Mouse (Mus musculus) ZHBTc4 (cell line): ENCODE data around the gene Osbpl3.

Experiments used
- DNase-seq: peaks from one replicate; pipeline ENCODE4 v3.0.0-alpha.2; 2011; ENCODE audit warnings: low read depth, low spot score

The Osbpl3 gene

DNA sequence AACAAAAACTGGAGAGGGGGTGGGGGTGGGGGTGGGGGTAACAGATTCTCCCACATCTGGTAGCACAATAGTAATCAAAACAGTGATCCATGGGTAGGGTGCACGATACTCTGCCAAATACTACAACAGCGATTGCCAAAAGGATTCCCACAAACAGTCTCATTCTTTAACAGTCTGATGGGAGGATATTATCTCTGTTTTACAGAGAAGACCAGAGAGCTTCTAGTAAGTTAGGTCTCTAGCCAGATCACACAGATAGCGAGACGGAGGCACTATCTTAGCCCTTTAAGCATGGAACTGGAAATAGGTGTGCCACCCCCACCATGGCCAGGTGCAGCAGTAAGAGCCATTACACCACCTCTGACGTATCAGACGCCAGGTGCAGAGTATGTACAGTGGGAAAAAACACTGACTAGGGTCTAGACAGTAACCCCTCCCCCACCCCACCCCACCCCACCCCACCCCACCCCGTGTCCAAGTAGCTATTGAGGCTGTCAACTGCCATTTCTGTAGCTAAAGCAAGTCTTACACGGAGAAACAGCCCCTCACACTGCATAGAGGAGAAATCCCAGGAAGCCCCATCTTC, 84.4 kb downstream of the Osbpl3 start:
- DNase-seq = no peak

DNA sequence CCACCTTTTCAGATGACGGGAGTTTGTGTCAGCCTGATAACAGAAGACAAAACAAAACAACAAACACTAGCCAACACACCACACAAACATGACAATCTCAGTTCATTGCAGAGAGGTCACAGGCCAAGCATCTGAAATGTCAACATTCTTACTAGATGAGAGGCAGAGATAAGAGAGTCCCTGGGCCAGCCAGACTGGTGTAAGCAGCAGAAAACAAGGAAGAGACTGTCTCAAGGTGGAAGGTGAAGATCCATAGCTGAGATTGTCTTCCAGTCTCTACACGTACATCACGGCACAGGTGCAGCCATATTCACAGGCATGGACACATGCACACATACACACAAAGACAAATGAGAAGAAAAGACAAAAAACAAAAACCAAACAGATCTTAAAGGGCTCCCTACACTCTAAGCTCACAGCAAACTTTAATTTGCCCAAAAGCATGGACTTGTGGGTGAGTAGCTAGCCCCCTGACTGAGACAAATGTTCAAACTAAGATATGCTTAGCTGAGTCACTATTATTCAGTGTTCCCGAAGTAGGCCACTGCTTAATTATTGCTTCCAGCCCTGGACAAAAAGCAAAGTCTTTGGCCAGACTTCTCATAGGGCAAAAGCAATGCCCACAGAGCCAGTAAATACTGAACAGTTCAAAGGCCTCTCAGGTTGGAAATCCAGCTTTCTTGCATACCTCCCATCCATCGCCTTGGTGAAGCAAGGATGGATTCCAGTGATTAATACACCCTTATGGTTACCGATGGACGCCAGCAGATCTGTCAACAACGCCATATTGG, 87.3 kb downstream of the Osbpl3 start:
- DNase-seq = no peak

DNA sequence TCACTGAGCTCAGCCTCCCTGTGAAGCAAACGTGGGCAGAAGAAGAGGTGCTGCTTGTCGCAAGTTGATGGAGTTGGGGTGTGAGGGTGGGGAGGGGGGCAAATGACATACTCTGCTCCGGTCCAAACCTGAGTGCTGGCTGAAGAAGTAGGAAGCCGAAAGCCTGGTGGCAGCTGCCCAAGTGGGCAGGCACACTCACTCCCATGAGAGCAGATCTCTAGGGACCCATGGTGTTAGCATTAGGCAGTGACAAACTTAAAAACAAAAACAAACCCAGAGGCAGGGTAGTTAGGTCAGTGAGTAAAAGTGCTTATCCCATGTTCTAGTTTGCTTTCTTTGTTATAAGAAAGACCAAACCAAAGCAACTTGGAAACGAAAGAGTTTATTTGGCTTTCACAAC, 88.2 kb downstream of the Osbpl3 start:
- no peak for DNase-seq

DNA sequence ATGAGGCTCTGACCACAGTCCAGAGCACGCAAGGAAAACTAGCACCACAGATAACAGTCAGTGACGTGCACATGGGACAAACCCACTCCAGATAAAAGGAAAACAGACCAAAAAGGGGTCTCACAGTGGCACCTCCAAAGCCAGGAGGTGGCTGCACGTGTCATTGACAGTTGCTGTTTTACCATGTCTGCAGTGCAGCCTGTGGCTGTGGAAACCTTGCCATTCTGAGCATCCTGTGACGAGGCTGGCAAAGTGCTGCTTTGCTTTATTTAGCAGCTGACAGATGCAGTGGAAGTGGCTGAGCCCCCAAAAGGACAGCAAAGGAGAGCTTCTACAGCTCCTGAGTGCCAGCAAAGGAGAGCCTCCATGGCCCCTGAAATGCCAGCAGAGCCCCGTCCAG, 89.3 kb downstream of the Osbpl3 start:
- DNase-seq = no peak

DNA sequence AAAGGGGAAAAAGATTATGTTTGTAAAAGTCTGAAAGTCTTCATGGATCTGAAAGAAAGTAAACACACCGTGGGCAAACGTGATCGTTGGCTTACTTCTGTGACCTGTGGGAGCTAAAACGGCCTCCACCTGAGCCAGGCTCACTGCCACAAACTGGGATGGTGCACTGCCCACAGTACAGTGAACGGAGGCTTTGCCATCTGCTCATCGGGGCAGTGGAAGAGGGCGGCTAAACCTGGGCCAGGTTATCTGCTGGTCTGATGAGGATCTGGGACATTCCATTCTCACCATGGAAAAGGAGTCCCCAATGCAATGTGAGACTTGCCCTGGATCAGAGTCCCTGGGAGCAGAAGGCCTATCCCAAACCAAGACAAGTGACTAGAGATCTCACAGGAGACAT, 89.7 kb downstream of the Osbpl3 start:
- no peak for DNase-seq

DNA sequence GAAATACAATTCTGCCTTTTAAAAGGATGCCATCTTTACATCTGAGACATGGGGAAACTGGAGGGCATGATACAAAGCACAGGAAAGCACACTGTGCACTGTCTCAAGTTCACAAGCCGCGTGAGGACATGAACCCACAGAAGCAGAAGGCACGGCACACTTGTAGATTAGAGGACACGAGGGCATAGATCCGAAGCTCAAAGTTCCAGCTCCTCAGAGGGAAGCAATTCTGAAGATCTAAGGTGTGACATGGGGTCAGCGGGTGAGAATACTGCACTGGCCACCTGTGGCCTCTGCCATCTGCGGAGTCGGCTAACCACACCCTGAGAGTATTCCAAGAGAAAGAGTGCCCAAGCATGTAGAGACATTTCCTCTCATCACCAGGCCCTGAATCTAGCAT, 91.6 kb downstream of the Osbpl3 start:
- DNase-seq = no peak

DNA sequence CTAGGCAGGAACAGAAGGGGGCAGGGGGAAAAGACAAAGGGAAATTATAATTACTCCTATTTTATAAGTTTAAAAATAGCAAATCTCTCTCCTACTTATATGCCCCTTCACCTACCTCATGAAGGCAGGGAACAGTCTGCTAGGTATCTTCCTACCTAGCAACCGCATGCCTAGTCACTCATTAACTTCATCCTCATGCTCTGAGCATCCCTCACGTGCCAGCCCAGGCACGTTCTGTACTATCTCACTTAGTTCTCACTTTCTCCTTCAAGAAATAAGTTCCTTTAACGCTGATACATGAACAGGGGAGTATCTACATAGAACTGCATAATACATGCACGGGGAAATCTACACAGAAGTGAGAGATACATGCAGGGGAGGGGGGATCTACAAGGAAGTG, 92.6 kb downstream of the Osbpl3 start:
- DNase-seq = no peak

DNA sequence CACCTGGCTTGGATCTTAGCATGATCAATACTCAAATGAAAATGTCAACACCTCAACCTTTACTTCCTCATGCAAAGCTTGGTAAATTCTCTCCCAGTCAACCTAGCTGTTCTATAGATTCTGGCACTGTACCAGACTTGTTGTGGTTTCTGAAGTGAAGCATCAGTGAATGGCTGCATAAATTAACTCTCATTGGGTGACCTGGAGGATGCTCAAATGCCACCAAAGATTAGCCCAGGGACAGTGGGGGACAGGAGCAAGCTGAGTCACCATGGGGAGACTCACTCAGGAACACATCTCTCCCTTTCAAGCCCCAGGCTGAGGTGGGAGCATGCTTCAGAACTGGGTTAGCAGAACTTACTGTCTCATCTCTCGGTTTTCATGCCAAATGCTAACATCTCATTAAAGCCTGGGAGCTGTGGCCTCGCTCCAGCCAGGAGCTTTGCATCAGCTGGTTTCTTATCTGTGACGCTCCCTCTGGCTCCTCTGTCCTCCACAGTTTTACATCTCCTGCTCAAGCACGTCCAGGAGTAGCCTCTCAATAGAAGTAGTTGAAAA, 93.2 kb downstream of the Osbpl3 start:
- DNase-seq = no peak

DNA sequence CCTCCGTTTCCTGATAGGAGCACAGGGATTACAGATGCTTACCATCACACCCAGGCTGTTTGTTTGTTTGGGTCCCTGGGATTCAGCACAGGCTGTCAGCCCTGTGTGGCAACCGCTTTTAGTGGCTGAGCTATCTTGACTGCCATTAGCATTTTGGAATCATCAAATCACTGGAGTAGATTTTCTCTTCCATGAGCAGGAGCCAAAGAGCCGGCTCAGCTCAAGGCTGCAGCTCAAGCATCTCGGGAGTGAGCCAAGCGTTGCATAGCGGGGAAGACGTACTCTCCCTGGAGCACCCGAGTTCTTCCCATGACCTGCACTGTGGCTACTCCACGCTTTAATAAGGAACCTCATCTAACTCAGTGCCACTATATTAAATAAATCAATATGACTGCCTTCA, 93.8 kb downstream of the Osbpl3 start:
- no peak for DNase-seq

DNA sequence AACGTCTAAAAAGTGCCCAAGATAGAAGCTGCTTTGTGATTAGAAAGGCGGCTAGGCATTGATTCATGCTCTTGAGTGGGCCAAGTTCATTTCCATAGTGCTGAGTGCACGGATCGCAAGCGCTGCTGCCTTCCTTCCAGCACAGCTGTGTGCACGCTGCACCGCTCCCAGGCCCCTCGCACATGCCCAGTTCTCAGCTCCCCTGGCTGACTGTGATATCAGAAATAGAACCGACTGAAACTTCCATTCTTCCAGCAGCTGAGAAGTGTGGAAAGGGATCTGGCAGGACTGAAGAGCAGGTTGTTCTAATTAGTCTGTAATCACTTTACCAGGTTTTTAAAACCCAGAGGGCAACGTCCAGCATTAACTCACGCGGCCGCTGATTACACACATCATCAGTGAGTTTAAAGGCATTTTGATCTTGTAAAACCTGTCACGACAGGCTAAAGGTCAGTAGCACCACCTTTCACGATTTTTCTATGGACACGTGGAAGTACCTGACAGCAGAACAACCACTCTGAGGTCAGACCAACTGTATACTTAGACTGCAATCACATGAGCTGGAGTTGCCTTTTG, 97.8 kb downstream of the Osbpl3 start:
- DNase-seq = no peak

DNA sequence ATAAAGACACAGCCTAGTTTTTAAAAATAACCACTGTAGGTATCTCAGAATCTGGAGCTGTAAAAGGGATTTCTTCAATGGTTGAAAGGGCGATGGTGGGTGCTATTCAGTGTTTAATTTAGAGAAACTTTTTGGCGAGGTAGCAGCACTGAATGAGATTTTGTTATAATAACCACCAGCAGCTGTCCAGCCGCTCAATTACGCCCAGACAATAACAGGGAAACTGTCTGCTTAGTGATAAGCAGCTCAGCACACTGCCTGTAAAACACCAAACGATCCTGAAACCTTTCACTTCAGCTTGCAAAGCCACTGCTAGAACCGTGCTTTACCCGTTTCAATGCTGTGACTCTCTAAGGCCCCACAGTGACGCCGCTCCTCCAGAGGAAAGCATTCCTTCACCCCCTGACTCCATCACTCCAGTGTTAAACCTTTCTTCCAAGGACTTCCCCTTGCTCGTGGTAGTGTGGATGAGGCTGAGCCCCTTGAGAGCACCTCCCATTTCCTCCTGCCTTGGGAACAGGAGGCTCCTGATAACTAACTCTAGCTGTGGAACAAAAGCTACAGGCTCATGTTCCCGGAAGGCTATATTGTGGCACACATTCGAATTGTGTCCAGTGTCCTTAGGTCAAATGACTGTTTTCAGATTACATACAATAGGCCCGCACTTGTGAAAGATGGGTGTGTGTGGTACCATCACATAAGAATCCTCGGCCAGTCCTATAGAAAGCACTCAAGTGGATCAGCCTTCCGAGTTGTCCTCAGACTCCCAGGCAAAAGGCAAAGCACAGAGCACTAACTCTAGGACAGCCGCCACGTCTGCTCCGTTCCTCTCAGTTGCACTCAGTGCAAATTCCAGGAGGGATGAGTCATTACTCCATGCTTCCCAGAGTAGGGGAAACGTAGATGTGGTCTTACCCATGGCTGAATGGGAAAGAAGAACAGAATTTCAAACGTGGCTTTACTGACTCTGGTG, 101.0 kb downstream of the Osbpl3 start:
- DNase-seq = no peak

DNA sequence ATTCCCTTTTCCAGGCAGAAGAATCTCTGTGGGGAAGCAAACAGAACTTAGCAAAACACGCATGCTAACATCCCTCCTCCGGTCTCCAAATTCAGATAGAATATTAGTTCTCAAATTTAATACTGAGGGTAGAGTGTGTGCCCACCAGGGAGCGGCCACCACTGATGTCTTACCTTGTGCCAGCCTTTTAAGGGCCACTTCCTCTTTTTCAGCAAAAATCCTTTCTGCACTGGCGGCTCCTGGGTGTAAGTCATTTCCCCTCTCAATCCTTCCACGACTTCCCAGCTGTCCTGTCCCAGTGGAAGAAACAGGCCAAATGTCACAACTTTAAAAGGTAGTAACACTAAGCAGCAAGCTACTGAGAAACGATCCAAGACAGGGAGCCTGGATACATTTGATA, 103.2 kb downstream of the Osbpl3 start:
- no peak for DNase-seq

DNA sequence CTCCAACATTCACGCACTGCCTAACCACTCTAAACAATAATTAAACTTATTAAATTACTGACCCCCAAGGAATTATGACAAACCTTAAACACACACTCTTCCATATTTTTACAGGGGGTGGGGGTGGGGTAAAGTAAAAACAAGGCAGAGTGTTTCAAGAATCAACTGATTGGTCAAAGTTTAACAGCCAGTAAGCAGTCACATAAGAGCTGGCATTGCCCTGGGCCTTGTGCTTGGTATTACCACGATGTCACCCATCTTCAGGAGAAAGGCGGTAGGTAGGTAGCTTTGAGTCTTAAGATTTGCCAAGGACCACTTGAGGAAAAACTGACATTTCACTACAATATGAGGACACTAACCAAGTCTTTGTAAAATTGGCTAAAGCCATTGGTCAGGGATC, 105.1 kb downstream of the Osbpl3 start:
- DNase-seq = no peak

DNA sequence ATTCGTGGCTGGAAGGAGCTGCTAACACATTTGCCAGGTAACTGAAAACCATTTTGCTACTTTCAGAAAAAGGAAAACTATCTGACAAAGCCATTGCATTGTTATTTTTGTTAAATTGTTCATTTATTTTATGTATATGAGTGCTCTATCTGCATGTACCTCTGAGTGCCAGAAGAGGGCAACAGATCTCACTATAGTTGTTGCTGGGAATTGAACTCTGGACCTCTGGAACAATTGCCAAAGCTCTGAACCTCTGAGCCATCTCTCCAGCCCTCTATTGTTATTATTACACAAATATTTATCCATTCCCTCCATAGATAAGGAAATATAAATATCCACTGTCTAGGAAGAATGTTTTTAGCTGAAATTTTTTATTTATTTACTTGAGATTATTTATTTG, 107.4 kb downstream of the Osbpl3 start:
- no peak for DNase-seq

DNA sequence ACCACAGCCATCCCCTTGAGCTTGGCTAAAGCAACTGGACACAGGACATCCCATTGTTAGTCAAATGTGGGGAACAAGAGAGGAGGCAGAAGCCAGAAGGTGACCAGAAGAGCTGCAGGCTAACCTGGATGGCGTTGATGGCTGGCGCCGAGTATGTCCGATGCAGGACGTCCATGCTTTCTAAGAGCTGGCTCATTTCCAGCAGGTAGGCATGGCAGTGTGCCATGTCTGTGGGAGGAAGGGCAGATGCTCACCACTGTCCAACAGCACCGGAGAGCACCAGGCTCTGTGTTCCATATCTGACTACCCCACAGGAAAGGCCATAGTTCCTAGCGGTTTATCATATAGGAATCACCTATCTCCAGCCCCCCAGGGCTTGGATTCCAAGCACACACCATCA, 109.8 kb downstream of the Osbpl3 start:
- DNase-seq = no peak

DNA sequence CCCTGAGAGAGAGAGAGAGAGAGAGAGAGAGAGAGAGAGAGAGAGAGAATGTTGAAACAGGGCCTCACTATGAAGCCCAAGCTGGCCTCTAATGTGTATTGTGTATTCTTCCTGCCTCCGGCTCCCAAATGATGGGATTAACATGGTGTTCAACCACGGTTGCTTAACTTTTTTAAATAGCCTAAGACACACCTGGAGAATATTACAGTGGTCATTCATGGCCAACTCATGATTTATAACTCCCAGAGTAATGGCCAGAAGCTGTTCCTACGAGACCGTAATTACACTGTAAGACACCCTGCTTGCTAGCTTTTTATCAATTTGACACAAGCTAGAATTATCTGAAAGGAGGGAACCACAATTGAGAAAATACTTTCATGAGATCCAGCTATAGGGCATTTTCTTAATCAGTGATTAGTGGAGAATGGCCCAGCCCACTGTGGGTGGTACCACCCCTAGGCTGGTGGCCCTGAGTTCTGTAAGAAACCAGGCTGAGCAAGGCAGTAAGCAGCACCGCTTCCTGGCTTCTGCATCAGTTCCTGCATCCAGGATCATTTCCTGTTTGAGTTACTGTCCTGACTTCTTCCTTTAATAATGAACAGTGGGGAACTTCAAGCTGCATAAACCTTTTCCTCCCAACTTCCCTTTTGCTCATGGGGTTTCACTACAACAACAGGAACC, 115.6 kb downstream of the Osbpl3 start:
- DNase-seq = no peak

DNA sequence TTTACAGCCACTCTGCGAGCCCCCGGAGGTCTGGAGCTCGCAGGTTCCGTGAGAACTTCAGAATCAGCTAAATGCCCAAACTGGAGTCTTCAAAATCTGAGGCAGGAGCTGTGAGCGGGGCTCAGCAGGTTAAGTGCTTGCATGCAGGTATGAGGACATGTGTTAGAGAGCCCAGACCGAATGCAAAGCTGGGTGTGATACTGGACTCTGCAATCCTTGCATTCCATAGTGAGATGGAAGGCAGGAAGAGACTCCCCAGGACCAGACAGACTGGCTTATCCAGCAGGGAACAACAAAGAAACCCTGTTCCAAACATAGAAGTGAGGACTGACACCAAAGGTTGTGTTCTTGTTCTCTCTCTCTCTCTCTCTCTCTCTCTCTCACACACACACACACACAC, 118.6 kb downstream of the Osbpl3 start:
- DNase-seq = no peak

DNA sequence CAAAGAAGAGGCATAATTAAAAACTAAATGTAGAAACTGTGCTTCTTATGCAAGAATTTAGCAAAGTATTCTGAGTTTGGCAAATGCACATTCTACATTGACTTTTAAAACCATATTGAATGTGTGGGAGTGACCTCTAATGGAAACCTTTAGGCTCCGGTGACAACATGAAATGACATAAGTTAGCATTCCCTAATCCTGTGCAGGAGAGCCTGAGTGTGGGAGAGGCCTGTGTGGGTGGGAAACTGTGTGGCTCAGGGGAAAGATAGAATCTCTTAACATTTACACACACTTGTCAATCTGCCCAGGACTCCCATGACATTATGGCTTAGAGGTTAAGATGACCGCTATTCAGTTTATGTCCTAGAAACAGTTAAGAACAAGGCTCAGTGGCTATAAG, 119.6 kb downstream of the Osbpl3 start:
- DNase-seq = no peak

DNA sequence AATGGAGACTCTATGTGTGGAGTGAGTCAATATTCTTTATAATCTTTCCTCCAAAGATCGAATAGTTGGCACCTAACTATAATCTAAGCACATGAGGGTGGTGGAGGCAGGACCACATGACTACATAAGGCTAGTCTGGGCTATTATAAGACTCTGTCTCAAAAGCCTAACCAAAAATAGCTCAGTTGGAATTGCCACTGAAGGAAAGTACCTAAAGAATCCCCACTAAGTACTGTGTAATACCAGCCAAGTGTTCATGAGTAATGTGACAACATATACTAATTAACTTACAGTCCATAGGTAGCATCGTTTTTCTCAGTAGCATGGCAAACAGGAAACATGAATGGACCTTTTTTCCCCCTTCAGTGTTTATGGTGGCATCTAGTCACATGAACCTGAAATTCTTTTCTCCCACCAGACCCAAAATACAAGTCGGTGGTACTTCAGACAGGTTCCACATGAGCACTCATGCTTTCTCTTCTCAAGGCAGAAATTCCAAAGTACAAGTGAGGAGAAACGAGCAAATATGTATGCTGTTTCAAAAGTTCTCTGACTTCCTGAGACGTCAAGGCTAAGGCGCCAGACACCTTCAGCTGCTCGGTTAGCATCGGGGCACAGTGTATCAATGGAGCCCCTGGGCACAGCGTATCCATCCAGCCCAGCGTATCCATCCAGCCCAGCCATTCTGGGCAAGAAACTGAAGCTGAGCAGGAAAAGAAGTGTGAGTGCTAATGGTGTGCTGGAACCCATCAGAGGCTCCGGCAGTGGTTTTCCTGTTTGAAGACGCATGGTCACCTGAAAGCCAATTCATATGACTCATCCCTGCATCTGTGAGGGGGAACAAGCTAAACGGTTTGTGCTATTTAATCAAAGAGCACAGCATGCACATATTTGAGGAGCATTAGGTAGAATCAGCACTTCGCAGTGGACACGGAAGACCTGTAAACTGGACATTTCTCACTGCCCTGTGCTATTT, 120.9 kb downstream of the Osbpl3 start:
- DNase-seq = no peak

DNA sequence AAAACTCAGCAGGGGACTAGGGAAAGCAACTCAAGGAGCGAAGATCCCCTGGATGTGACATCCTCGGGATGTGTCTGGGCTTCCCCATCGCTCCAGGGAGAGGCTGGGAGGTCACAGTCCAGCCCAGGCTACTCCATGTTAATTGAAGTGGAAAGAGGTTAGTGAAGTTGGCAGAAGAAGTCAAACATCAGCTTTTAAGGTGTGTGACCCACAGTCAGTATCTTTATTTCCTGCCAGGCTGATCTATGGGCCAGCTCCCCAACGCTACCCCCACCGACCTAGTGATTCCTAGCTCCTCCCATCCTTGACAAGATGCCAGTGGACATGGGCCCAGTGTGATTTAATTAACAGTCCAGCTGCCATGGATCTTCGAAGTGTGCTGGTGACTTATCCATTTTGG, 122.7 kb downstream of the Osbpl3 start:
- no peak for DNase-seq
